Mouse (Mus musculus): ENCODE measurements around the gene Gpn3. TPM values are rescaled to one million over a fixed set of nuclear protein-coding genes. Genes with fewer than 3 reads are reported as not detected.
A peak's percentile ranks its signal among the peaks of the same experiment; 100 is the strongest.

Gene Gpn3
- polyA plus RNA-seq, 1 experiment: 46.5 TPM

DNA sequence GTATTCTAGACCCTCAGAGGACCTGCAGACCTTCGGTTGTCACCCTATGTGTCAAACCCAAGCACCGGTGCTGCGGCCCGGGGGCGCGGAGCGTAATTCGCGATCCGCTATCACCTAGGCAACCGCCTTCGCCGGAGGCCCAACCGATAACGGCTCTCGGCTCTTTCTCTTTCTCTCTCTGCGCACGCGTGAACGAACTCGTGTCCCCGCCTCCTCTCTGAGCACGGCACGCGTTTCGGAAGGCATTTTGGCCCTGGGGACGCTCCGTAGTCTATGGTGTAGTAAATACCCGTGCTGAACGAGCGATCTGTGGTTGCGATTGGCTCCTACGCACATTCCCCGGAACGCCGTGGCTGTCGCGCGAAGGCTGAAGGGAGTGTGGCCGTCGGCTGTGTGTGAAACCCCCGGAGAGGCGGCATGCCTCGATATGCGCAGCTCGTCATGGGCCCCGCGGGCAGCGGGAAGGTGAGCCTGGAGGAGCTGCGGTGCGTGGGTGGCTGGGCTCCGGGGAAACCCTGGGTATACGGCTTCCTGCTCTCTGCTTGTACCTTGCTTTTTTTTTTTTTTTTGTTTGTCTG lies 605 bp downstream of the Gpn3 start, which contains the start of gene Fam216a:
Fam216a (minus strand) TSS at position 173 of the 578 bp plus-strand sequence.
- WGBS: under 1% methylated on average over 53 of the region's 53 CpGs

DNA sequence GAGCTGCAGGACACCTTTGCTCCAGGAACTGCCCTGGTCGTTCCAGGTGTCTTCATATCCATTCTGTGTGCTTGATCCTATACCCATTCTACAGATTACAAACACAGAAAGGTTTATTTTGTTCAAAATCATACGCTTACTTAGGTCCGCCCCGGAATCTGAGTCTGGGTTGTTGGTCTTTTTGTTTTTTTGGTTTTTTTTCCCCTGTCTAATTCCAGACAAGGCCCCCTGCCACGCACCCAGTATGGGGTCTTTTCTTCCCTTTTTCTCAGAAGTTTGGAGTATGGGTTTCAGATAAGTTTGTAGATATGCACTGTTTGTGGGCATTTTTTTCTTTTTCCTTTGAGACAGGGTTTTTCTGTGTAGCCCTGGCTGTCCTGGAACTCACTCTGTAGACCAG lies 1.2 kb downstream of the Gpn3 start:
- no peaks in the 10 kb centered on the region for H3K27me3 ChIP-seq (ENCODE audit: control insufficient read depth, insufficient read depth, low read length)
- TF ChIP-seq POLR2A (IDR thresholded peaks at IDR 0.05; ENCODE audit: borderline replicate concordance, insufficient read depth, low read length) (no peak), CTCF (IDR thresholded peaks at IDR 0.05; ENCODE audit: borderline replicate concordance, insufficient read depth, low read depth, low read length) (no peak)
- H3K27ac ChIP-seq (ENCODE audit: insufficient read depth, low read length): peak overlapping the region; percentile 18
- DNase-seq: no peak
- H3K4me3 ChIP-seq (replicated peaks; ENCODE audit: insufficient read depth, low read depth, low read length): peak overlapping the region; percentile 70
- H3K4me1 ChIP-seq (ENCODE audit: control insufficient read depth, insufficient read depth, low read length): peaks cover 6% of the 10 kb centered on the region
- 5% methylated on average over 5 of the region's 5 CpGs for WGBS

More for the DNA sequence above, 605 bp downstream of the Gpn3 start, which contains the start of gene Fam216a:
- peak; percentile 76; the same call in 1 of the 2 replicates for TF ChIP-seq POLR2A (IDR thresholded peaks at IDR 0.05; ENCODE audit: borderline replicate concordance, insufficient read depth, low read length)
- TF ChIP-seq CTCF (IDR thresholded peaks at IDR 0.05; ENCODE audit: borderline replicate concordance, insufficient read depth, low read depth, low read length): no peak
- H3K27ac ChIP-seq (ENCODE audit: insufficient read depth, low read length): peak within 1 kb of the TSS; percentile 48
- DNase-seq: peak; percentile 99 to 100
- H3K4me1 ChIP-seq (ENCODE audit: control insufficient read depth, insufficient read depth, low read length): peaks cover 6% of the 10 kb centered on the region
- H3K4me3 ChIP-seq (replicated peaks; ENCODE audit: insufficient read depth, low read depth, low read length): peak within 1 kb of the TSS; percentile 70
- H3K27me3 ChIP-seq (ENCODE audit: control insufficient read depth, insufficient read depth, low read length): no peaks in the 10 kb centered on the region

DNA sequence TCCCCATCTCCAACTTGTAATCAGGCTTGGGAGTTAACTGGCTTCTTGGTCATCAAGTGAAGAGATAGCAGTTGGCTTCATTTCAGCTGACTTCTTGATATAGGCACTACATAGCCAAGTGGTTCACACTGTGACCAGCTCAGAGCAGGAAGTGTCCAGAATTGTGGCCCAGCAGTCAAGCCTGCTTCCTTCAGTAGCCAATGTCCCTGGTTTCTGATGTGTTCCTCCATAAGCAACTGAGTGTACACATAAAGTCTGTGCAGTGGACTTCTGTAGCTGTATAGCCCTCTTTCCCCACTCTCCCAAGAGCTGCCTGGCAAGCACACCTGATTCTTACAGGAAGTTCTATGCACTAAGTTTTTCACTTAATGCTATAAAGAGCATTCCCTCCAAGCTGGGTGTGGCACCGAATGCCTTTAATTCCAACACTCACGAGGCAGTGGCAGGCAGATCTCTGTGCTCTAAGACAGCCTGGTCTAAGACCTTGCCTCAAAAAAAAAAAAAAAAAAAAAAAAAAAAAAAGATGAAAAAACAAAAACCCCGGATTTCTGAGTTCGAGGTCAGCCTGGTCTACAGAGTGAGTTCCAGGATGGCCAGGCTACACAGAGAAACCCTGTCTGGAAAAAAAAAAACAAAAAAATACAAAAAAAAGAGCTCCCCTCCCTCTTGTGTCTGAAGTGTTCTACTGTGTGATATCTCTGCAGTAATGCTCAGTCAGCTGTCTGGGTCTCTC lies 5.6 kb downstream of the Gpn3 start:
- H3K27me3 ChIP-seq (ENCODE audit: control insufficient read depth, insufficient read depth, low read length): no peaks in the 10 kb centered on the region
- TF ChIP-seq POLR2A (IDR thresholded peaks at IDR 0.05; ENCODE audit: borderline replicate concordance, insufficient read depth, low read length) (no peak), CTCF (IDR thresholded peaks at IDR 0.05; ENCODE audit: borderline replicate concordance, insufficient read depth, low read depth, low read length) (no peak)
- WGBS: 87% methylated on average over 4 of the region's 4 CpGs
- DNase-seq: no peak
- H3K4me1 ChIP-seq (ENCODE audit: control insufficient read depth, insufficient read depth, low read length): peaks cover 6% of the 10 kb centered on the region
- no peak overlapping the region for H3K27ac ChIP-seq (ENCODE audit: insufficient read depth, low read length)
- H3K4me3 ChIP-seq (replicated peaks; ENCODE audit: insufficient read depth, low read depth, low read length): no peak overlapping the region

DNA sequence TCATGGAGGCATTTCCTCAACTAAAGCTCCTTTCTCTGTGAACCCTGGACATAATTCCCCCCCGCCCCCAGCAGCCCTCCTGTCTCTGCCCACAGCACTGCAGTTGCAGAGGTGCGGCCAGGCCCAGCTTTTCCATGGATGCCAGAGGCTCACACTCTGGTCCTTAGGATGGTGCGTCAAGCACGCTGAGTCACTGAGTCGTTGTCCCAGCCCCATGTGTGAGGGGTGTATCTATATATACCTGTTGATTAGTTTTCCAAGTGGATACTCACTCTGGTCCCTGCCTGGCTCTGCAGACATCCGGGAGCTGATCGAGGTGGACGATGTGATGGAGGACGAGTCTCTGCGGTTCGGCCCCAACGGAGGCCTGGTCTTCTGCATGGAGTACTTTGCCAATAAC lies 6.5 kb downstream of the Gpn3 start:
- WGBS: 94% methylated on average over 12 of the region's 12 CpGs
- no peak overlapping the region for H3K27ac ChIP-seq (ENCODE audit: insufficient read depth, low read length)

DNA sequence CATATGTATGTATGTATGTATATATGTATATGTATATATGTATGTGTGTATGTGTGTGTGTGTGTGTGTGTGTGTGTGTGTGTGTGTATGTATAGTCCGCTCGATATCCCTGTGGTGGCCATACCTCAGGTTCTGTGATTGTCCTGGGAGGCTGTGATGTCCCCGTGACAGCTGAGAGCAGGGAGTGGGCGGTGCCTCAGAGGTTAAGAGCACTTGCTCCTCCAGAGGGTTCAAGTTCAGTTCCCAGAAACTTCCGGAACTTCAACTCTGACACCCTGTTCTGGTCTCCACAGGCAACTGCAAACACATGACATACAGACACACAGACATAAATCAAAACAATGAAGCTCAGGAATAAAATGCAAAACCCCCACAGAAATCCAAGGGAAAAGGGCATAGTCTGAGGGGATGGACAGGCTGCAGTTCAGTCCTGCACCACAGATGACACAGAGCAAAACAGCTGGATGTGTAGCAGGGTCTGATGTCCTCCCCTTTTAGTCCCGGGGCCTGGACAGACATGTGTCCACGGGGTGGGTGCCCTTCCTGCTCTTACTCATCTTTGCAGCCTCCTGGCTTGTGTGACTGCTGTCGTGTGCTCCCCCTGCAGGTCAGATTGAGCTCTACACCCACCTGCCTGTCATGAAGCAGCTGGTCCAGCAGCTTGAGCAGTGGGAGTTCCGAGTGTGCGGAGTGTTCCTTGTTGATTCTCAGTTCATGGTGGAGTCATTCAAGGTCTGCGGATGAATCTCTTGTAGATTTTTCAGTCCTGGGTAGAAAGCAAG lies 7.9 kb downstream of the Gpn3 start:
- TF ChIP-seq POLR2A (IDR thresholded peaks at IDR 0.05; ENCODE audit: borderline replicate concordance, insufficient read depth, low read length): no peak
- peak; percentile 94 for TF ChIP-seq CTCF (IDR thresholded peaks at IDR 0.05; ENCODE audit: borderline replicate concordance, insufficient read depth, low read depth, low read length)
- Histone ChIP-seq H3K4me1 (ENCODE audit: control insufficient read depth, insufficient read depth, low read length) (no peaks in the 10 kb centered on the region), H3K27me3 (ENCODE audit: control insufficient read depth, insufficient read depth, low read length) (no peaks in the 10 kb centered on the region), H3K4me3 (replicated peaks; ENCODE audit: insufficient read depth, low read depth, low read length) (no peak overlapping the region), H3K27ac (ENCODE audit: insufficient read depth, low read length) (no peak overlapping the region)
- DNase-seq: peak; percentile 81 to 82
- 37% methylated on average over 11 of the region's 11 CpGs for WGBS

More for the DNA sequence above, 6.5 kb downstream of the Gpn3 start:
- TF ChIP-seq POLR2A (IDR thresholded peaks at IDR 0.05; ENCODE audit: borderline replicate concordance, insufficient read depth, low read length) (no peak), CTCF (IDR thresholded peaks at IDR 0.05; ENCODE audit: borderline replicate concordance, insufficient read depth, low read depth, low read length) (no peak)
- peaks cover 6% of the 10 kb centered on the region for H3K4me1 ChIP-seq (ENCODE audit: control insufficient read depth, insufficient read depth, low read length)
- H3K27me3 ChIP-seq (ENCODE audit: control insufficient read depth, insufficient read depth, low read length): no peaks in the 10 kb centered on the region
- no peak overlapping the region for H3K4me3 ChIP-seq (replicated peaks; ENCODE audit: insufficient read depth, low read depth, low read length)
- no peak for DNase-seq

DNA sequence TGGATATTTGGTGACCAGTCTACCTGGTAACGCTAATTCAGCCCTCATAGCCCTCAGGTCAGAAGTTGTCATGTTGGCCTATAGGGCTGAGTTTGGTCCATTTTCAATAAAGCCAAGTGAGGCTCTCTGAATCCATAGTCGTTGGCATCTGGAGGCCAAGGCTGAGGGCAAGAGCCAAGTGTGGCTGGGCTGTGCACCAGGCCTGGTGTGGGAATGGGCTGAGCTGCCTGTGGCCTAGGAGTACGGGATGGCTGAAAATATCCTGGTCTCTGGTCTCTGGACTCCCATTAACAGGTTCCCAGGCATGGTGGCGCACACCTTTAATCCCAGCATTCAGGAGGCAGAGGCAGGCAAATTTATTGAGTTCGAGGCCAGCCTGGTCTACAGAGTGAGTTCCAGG lies 18.3 kb downstream of the Gpn3 start:
- Histone ChIP-seq H3K4me1 (ENCODE audit: control insufficient read depth, insufficient read depth, low read length) (peaks cover 10% of the 10 kb centered on the region; the same call in 1 of the 2 replicates), H3K4me3 (replicated peaks; ENCODE audit: insufficient read depth, low read depth, low read length) (no peak overlapping the region), H3K27ac (ENCODE audit: insufficient read depth, low read length) (no peak overlapping the region), H3K27me3 (ENCODE audit: control insufficient read depth, insufficient read depth, low read length) (no peaks in the 10 kb centered on the region)
- no peak for DNase-seq
- WGBS: 92% methylated on average over 5 of the region's 5 CpGs
- TF ChIP-seq CTCF (IDR thresholded peaks at IDR 0.05; ENCODE audit: borderline replicate concordance, insufficient read depth, low read depth, low read length) (no peak), POLR2A (IDR thresholded peaks at IDR 0.05; ENCODE audit: borderline replicate concordance, insufficient read depth, low read length) (no peak)

DNA sequence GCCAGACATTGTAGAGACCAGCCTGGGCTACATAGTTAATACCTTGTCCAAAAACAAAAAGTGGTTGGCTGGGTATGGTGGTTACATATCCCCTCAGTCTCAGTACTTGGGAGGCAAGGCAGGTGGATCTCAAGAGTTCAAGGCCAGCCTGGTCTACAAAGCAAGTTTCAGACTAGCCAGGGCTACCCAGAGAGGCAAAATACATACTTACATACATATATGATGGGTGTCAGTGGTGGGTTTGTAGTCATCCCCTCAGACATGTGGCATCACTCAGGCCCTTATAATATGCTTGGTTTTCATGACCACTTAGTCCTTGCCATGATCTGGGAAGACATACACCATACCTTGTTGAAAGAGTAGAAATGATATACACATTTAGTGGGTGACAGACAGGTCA lies 19.0 kb downstream of the Gpn3 start:
- H3K27ac ChIP-seq (ENCODE audit: insufficient read depth, low read length): no peak overlapping the region
- H3K4me3 ChIP-seq (replicated peaks; ENCODE audit: insufficient read depth, low read depth, low read length): no peak overlapping the region
- H3K27me3 ChIP-seq (ENCODE audit: control insufficient read depth, insufficient read depth, low read length): no peaks in the 10 kb centered on the region
- TF ChIP-seq POLR2A (IDR thresholded peaks at IDR 0.05; ENCODE audit: borderline replicate concordance, insufficient read depth, low read length) (no peak), CTCF (IDR thresholded peaks at IDR 0.05; ENCODE audit: borderline replicate concordance, insufficient read depth, low read depth, low read length) (no peak)
- DNase-seq: no peak
- H3K4me1 ChIP-seq (ENCODE audit: control insufficient read depth, insufficient read depth, low read length): peaks cover 10% of the 10 kb centered on the region; the same call in 1 of the 2 replicates
